Mouse (Mus musculus) MEL (cell line): Measurements from ENCODE around the gene Fgd3.

Experiments
- CTCF ChIP-seq, 3 experiments: IDR thresholded peaks in 2 of 3; conservative IDR thresholded peaks in 1 of 3; 2 replicates each; pipeline ENCODE4 v1.5.1; 2011 to 2012; ENCODE audit warnings: low read length in 3 of 3, low read depth in 2 of 3, mild to moderate bottlenecking in 2 of 3, improper control_type of control experiment in 1 of 3, inconsistent platforms in 1 of 3, mixed read lengths in 1 of 3, moderate library complexity in 1 of 3; ENCODE audit not compliant: control insufficient read depth in 1 of 3, insufficient read depth in 1 of 3, poor library complexity in 1 of 3, severe bottlenecking in 1 of 3
- GATA1 ChIP-seq: IDR thresholded peaks from 2 replicates; pipeline ENCODE4 v1.6.1; 2011; ENCODE audit warnings: low read depth, low read length, improper control_type of control experiment
- HCFC1 ChIP-seq: IDR thresholded peaks from 2 replicates; pipeline ENCODE4 v1.6.1; 2012; ENCODE audit warnings: low read depth, mild to moderate bottlenecking, inconsistent platforms, low read length, improper control_type of control experiment, moderate library complexity
- JUND ChIP-seq: IDR thresholded peaks from 2 replicates; pipeline ENCODE4 v1.6.1; 2011; ENCODE audit warnings: low read depth, mild to moderate bottlenecking, improper control_type of control experiment, low read length
- NELFE ChIP-seq: IDR thresholded peaks from 2 replicates; pipeline ENCODE4 v1.6.1; 2011; ENCODE audit warnings: low read depth, low read length, improper control_type of control experiment
- SIN3A ChIP-seq: IDR thresholded peaks from 2 replicates; pipeline ENCODE4 v1.6.1; 2012; ENCODE audit warnings: low read length, improper control_type of control experiment, inconsistent platforms
- ZKSCAN1 ChIP-seq: IDR thresholded peaks from 2 replicates; pipeline ENCODE4 v1.6.1; 2012; ENCODE audit warnings: low read depth, mild to moderate bottlenecking, inconsistent platforms, low read length, improper control_type of control experiment, moderate library complexity

DNA sequence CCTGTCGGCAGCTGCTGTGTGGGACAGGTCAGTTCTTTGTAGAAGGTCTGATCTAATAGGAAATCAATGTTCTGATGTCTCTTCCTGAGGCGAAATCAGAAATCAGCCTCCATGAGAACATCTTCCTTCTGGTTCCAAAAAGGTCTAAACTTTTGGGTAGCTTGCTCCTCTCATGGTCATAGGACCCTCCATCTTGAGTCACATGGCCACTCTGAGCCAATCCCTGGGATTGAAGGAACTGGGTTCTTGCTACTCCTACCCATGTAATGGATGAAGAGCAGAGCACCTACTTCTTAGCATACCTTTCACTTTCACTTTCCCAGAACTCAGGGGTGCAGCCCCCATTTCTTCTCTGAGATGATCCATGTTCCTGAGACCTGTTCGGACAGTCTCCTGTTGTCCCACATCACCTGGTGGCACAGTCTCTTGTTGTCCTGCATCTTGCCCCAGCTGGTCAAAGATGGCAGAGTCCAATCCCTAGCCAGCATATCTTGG, 62.2 kb downstream of the Fgd3 start:
- TF ChIP-seq GATA1 (no peak), CTCF (IDR thresholded peaks at IDR 0.05 in 2 of 3, conservative IDR thresholded peaks at IDR 0.05 in 1 of 3; ENCODE audit: control insufficient read depth in 1 of 3, insufficient read depth in 1 of 3, low read depth in 2 of 3, low read length in 3 of 3, poor library complexity in 1 of 3, severe bottlenecking in 1 of 3) (no peak), NELFE (no peak), ZKSCAN1 (no peak), JUND (no peak), HCFC1 (no peak), SIN3A (no peak)
